Mouse (Mus musculus): ENCODE results near the gene Rad51c. TPM values are rescaled to one million over a fixed set of nuclear protein-coding genes. Genes with fewer than 3 reads are reported as not detected.

Gene Rad51c
- polyA plus RNA-seq, 1 experiment from 2014 or later = 2.6 TPM

DNA sequence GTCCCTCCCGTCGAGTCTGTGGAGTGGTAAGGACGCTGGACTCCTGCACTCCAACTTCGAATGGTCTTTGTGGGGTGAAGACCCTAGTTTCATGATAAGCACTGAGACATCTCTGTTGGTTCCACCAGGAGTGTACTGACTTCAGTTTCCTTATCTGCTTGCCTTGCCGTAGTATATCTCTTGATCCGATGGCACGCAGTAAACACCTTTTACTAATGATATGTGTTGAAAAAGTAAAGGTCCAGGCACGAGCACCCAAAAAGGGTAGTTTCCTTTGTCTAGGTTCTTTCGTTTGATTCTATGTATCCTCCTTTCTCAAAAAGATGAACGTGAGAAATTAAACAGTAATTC lies 45.5 kb downstream of the Rad51c start:
- H3K36me3 ChIP-seq (replicated peaks; ENCODE audit: insufficient read depth, low read length) = no peaks in the 10 kb centered on the region
- TF ChIP-seq CTCF (IDR thresholded peaks at IDR 0.05; ENCODE audit: low read depth) (no peak), EP300 (IDR thresholded peaks at IDR 0.05; ENCODE audit: low read depth) (no peak)
- H3K27me3 ChIP-seq (ENCODE audit: insufficient read depth, low read length) = peaks cover 15% of the 10 kb centered on the region
- peak overlapping the region; percentile 93 for H3K4me2 ChIP-seq (ENCODE audit: low read depth, low read length)
- DNase-seq = no peak
- no peaks in the 10 kb centered on the region for H3K9me3 ChIP-seq (ENCODE audit: low read length)
- H3K4me3 ChIP-seq (ENCODE audit: low read depth, low read length) = peak overlapping the region; percentile 88
- peak overlapping the region; percentile 69 for H3K9ac ChIP-seq (replicated peaks)
- no peak overlapping the region for H3K27ac ChIP-seq (ENCODE audit: low read depth)
- 11% methylated on average over 10 of the region's 10 CpGs for WGBS (ENCODE audit: insufficient replicate concordance)
- ATAC-seq = no peak
- H3K4me1 ChIP-seq (ENCODE audit: insufficient read depth) = 0 out of 2 replicates have a peak, but pooled peaks cover 7% of the 10 kb centered on the region

DNA sequence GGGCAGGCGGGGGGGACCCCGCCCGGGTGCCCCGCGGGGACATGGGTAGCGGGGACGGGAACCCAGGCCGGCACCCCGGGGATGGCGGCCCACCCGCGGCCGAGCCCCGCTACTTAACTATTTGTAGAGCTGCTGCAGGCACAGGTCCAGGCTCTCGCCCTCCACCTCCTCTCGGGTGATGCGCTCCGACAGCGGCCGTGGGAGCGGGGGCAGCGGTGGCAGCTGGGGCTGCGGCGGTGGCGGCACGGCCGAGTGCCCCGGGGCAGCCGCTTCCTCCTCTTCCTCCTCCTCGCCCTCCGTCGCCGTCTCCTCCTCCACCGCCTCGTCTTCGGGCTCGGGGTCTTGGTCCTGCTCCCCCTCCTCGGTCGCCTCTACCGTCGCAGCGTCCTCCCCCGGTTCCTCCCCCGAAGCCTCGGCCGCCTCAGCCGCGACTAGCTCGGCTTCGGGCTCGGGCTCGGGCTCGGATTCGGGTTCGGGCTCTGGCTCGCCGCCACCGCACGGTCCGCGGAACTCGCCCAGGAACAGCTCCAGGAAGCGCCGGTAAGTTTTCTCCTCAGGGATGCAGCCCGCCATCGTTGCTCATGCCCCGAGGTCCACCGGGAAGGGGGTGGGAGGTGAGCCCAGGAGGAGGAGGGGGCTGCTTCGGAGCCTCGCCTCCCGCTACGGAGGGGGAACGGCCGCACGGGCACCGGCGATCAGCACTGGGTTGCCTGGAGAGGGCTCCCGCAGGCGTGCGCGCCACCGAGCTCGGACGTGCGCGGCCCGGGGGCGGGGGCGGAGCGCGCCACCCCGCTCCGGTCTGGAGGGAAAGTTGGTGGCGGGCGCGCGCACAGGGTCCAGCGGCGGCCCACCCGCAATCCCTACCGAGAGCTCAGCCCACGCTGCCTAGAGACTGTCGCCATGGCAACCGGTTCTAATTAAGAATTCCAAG lies 46.2 kb downstream of the Rad51c start, which contains the start of gene Ppm1e:
Ppm1e (minus strand) TSS at position 693 of the 931 bp plus-strand sequence.
- Histone ChIP-seq H3K4me3 (ENCODE audit: low read depth, low read length) (peak within 1 kb of the TSS; percentile 88), H3K9me3 (ENCODE audit: low read length) (no peaks in the 10 kb centered on the region), H3K4me2 (ENCODE audit: low read depth, low read length) (peak within 1 kb of the TSS; percentile 93), H3K4me1 (ENCODE audit: insufficient read depth) (0 out of 2 replicates have a peak, but pooled peaks cover 7% of the 10 kb centered on the region), H3K9ac (replicated peaks) (peak within 1 kb of the TSS; percentile 69), H3K36me3 (replicated peaks; ENCODE audit: insufficient read depth, low read length) (no peaks in the 10 kb centered on the region), H3K27me3 (ENCODE audit: insufficient read depth, low read length) (peaks cover 15% of the 10 kb centered on the region), H3K27ac (ENCODE audit: low read depth) (peak within 1 kb of the TSS; percentile 53)
- peak; percentile 87 for DNase-seq
- ATAC-seq = peak; percentile 97
- no peak for TF ChIP-seq EP300 (IDR thresholded peaks at IDR 0.05; ENCODE audit: low read depth)
- no peak for TF ChIP-seq CTCF (IDR thresholded peaks at IDR 0.05; ENCODE audit: low read depth)
- under 1% methylated on average over 81 of the region's 104 CpGs for WGBS (ENCODE audit: insufficient replicate concordance)

DNA sequence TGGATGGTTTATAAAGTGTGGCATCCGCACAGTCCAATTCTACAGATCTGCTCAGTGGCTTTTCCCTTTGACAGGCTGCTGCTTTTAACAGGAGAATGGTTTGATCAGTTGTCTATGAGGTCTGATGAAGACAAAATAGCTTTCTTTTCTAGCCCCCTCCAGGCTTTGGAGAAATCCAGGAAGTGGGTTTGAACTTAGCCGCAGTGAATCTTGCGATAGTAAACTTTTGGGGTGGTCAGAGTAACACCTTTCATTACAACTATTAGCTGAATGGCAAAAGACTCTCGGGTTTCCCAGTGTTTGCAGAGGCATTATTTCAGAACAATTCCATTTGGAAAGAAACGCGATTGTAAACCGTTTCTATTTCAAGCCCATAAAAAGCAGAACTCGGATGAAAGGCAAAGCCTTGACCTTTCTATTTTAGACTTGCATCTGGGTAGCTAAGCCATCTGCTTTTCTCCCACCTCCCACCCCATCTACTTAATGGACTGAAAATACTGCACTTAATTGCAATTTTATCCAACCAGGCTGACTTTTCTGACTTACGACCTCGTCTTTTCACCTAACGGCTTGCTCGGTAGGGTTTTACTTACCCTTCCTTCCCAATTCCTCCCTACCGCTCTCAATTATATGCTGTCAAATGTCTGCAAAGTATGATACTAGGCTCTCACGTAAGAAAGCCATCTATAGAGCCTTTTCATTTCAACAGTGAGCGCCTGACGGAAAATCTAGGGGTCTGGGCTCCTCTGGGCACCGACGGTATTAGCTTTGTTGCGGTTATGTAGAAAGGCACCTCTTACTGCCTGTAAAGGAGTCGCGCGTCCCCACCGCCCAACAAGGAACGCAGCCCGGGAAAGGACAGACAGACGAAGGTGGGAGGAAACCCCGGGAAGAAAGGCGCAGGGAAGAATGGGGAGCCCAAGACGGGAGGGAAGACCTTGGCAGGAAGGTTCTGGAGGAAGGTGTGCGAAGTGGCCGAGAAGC lies 47.1 kb downstream of the Rad51c start:
- Histone ChIP-seq H3K9ac (replicated peaks) (peak overlapping the region; percentile 69), H3K27me3 (ENCODE audit: insufficient read depth, low read length) (peaks cover 15% of the 10 kb centered on the region), H3K27ac (ENCODE audit: low read depth) (peak overlapping the region; percentile 53; the same call in 1 of the 2 replicates), H3K4me2 (ENCODE audit: low read depth, low read length) (peak overlapping the region; percentile 93), H3K4me3 (ENCODE audit: low read depth, low read length) (peak overlapping the region; percentile 88), H3K9me3 (ENCODE audit: low read length) (no peaks in the 10 kb centered on the region), H3K4me1 (ENCODE audit: insufficient read depth) (0 out of 2 replicates have a peak, but pooled peaks cover 7% of the 10 kb centered on the region), H3K36me3 (replicated peaks; ENCODE audit: insufficient read depth, low read length) (no peaks in the 10 kb centered on the region)
- 6% methylated on average over 31 of the region's 31 CpGs for whole genome bisulfite sequencing (ENCODE audit: insufficient replicate concordance)
- DNase-seq = peak; percentile 24
- no peak for TF ChIP-seq CTCF (IDR thresholded peaks at IDR 0.05; ENCODE audit: low read depth)
- TF ChIP-seq EP300 (IDR thresholded peaks at IDR 0.05; ENCODE audit: low read depth) = no peak
- 0 out of 2 replicates have a peak, but pooled peaks have one; percentile 12 for ATAC-seq

DNA sequence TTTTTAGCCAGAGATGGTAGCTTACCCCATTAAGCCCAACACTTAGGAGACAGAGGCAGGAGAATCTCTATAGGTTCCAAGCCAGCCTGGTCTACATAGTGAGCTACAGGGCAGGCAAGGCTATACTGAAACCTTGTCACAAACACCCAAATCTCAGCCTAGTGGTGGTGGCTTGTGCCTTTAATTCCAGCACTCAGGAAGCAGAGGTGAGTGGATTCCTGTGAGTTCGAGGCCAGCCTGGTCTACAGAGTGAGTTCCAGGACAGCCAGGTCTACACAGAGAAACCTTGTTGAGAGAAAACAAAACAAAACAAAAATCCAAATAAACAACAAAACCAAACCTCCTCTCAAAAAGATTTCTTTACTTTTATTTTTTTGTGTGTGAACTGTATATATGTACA lies 49.9 kb downstream of the Rad51c start:
- 81% methylated on average over 1 of the region's 1 CpGs for WGBS (ENCODE audit: insufficient replicate concordance)
- TF ChIP-seq EP300 (IDR thresholded peaks at IDR 0.05; ENCODE audit: low read depth) = no peak
- no peak for TF ChIP-seq CTCF (IDR thresholded peaks at IDR 0.05; ENCODE audit: low read depth)
- ATAC-seq = no peak

DNA sequence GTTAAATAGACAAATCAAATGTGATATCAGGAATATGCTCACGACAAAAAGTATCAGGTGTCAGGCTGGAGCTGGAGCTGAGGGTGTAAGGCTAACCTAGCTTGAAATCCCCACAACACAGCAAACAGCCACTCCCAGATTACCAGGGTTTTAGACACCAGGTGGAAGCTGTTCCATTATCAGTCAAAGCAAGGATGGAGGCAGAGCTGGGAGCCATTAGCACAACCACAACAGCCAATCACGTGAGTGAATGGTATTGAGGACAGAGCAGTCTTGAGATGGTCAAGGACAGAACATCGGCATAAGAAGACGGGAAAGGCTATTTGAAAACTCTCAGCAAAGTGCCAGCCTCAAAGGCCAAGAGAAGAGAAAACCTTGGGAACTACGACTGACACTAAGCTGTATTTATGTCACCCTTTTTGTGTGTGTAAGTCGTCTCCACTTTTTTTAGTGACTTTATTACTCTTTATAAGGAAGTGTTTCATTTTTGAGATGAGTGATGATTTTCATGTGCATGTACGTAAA lies 51.0 kb downstream of the Rad51c start:
- no peak for DNase-seq
- Histone ChIP-seq H3K4me1 (ENCODE audit: insufficient read depth) (0 out of 2 replicates have a peak, but pooled peaks cover 3% of the 10 kb centered on the region), H3K4me3 (ENCODE audit: low read depth, low read length) (no peak overlapping the region), H3K9ac (replicated peaks) (no peak overlapping the region), H3K9me3 (ENCODE audit: low read length) (no peaks in the 10 kb centered on the region), H3K36me3 (replicated peaks; ENCODE audit: insufficient read depth, low read length) (no peaks in the 10 kb centered on the region), H3K27me3 (ENCODE audit: insufficient read depth, low read length) (peaks cover 10% of the 10 kb centered on the region), H3K27ac (ENCODE audit: low read depth) (no peak overlapping the region), H3K4me2 (ENCODE audit: low read depth, low read length) (no peak overlapping the region)
- no peak for ATAC-seq
- 79% methylated on average over 7 of the region's 7 CpGs for WGBS (ENCODE audit: insufficient replicate concordance)
- TF ChIP-seq CTCF (IDR thresholded peaks at IDR 0.05; ENCODE audit: low read depth) (no peak), EP300 (IDR thresholded peaks at IDR 0.05; ENCODE audit: low read depth) (no peak)

More for the DNA sequence above, 49.9 kb downstream of the Rad51c start:
- Histone ChIP-seq H3K4me3 (ENCODE audit: low read depth, low read length) (no peak overlapping the region), H3K27me3 (ENCODE audit: insufficient read depth, low read length) (peaks cover 10% of the 10 kb centered on the region), H3K9ac (replicated peaks) (no peak overlapping the region), H3K36me3 (replicated peaks; ENCODE audit: insufficient read depth, low read length) (no peaks in the 10 kb centered on the region), H3K9me3 (ENCODE audit: low read length) (no peaks in the 10 kb centered on the region), H3K4me2 (ENCODE audit: low read depth, low read length) (no peak overlapping the region), H3K27ac (ENCODE audit: low read depth) (no peak overlapping the region), H3K4me1 (ENCODE audit: insufficient read depth) (0 out of 2 replicates have a peak, but pooled peaks cover 7% of the 10 kb centered on the region)
- DNase-seq = no peak

Other genes starting within 250 kb of the Rad51c start
- 0.70 and 1.2 TPM in 2 replicates for gene Ppm1e, start 45.9 kb downstream of the Rad51c start, polyA plus RNA-seq (2015; fragmentation: Nextera tagmentation; extraction: Ambion mirVana)
- gene Tex14, start 111 bp upstream of the Rad51c start, polyA plus RNA-seq (2015; fragmentation: Nextera tagmentation; extraction: Ambion mirVana) = 0.24 TPM in 1 of 2 replicates, not detected in the other
- gene Gm11492, start 161.7 kb upstream of the Rad51c start, polyA plus RNA-seq (2015; fragmentation: Nextera tagmentation; extraction: Ambion mirVana) = not detected in 2 replicates
- 21.7 and 22.0 TPM in 2 replicates for gene Sept4, start 163.9 kb upstream of the Rad51c start, polyA plus RNA-seq (2015; fragmentation: Nextera tagmentation; extraction: Ambion mirVana)
- 4.8 and 5.6 TPM in 2 replicates for gene Mtmr4, start 187.2 kb upstream of the Rad51c start, polyA plus RNA-seq (2015; fragmentation: Nextera tagmentation; extraction: Ambion mirVana)
- 0.04 TPM in 1 of 2 replicates, not detected in the other for gene Hsf5, start 212.2 kb upstream of the Rad51c start, polyA plus RNA-seq (2015; fragmentation: Nextera tagmentation; extraction: Ambion mirVana)

Measured in liver, postnatal 0 days (tissue).